Mouse (Mus musculus) mesoderm, embryonic 11.5 days (tissue): ENCODE data around the gene Pex16.
A peak's percentile ranks its signal among the peaks of the same experiment; 100 is the strongest.
"Not testable (repeated sequence)": the region's sequence is repeated elsewhere in the genome, so short reads cannot be mapped to it uniquely, and the experiment has no call there.

ENCODE experiments used
- DNase-seq: peaks from one replicate; pipeline ENCODE4 v3.0.0-alpha.2; 2012; ENCODE audit warnings: low read depth, low spot score

The Pex16 gene

DNA sequence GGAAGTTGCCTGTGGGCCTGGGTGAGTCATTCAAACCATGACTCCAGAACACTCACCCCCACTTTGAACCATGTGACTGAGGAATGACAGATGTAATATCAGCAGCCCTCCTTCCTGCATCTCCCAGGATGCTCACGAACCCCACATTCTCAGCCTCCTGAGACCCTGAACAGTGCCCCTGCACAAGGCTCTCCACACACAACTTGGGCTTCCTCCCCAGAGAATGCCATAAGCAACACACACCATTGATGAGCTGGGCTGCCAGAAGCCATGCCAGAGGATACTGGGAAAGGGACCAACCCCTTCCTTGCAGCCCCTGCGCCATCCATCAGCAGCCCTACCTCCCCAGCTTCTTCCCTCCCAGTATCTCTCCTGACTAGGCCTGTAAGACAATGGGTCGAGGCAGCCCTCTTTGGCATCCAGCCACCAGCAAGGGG lies 13.6 kb downstream of the Pex16 start:
- DNase-seq: no peak

GRCm38 (mm10) chr2:92388891-92389641 lies 14.6 kb downstream of the Pex16 start:
- DNase-seq: peak; percentile 99

DNA sequence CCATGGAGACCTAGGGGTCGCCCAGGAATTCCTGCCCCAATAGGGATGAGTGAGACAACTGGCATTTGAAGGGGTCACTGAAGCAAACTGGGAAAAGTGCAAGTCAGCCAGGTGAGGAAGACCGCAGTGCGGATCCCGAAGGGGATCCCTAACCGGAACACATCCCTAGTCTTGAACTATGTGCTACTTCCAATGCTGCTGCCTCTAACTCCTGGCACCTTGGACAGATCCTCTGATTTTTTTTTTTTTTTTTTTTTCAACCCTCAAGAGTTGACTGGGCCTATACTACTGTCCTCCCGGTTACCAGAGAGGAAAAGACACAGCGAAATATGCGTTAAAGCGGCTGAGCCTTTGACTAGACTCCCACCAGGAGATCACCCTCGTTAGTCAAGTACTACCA lies 15.2 kb downstream of the Pex16 start:
- no peak for DNase-seq

- DNase-seq: no peak
These were observed 15.9 kb downstream of the Pex16 start for GRCm38 (mm10) chr2:92390206-92390930.

DNA sequence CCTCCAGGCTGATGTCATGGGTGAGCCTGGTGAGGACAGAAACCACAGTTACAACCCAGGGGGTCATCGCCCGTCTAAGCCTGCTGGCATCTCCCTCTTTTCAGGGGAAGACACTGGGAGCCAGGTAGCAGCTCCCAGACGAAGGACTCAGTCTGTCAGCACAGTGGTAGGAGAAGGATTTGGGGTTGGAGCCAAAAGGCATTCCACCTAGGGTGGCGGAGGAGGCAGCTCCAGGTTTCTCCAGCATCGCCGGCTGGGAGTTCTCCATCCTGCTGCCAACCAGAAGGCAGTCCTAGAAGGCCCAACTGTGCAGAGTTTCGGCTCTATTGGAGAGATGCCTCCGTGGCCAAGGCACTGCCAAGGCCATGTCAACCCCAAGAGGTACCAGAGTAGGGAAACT lies 16.6 kb downstream of the Pex16 start:
- no peak for DNase-seq

GRCm38 (mm10) chr2:92391703-92392317 lies 17.3 kb downstream of the Pex16 start:
- DNase-seq: no peak

DNA sequence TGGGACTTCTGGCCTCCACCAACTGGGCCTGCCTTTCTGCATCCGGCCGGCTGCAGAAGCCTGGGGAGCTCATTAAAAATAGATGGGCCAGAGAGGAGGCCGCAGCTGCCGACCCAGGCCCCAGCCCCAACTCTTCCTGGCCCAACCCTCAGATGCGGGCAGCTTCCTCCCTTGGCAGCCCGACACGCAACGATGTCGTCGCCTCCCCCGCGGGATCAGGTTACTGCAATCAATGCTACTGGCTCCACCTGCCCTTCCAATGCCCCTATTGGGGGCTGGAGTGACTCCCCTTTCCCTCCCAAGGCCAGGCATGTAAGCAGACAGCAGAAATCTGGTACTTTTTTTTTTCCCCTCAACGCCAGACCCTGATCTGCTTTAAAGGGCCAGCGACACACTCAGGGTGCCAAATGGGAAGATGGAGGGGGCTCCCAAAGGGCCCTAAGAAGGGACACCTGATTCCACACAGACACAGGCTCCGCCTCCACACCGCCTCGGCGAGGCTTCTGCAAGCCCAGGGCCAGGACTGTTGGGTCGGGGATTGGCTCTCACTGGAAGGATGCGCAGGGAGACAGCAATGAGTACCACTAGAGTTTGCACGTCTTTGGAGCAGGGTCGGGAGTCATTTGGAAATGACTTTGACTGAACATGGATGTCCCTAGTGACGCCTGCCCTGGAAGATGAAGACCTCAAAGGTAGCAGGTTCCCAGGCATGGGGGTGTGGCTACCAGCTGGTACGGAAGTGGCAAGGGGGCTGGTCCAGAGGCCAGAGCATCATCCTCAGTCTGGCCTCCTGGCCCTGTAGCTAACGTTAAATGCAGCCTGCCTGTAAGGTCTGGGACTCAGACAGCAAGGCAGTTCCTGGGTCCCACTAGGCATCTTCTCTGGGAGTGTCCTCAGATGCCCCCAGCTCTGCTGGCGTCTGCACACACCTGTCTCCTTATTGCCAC lies 18.1 kb downstream of the Pex16 start:
- peak; percentile 87 for DNase-seq

GRCm38 (mm10) chr2:92395535-92395934 lies 21.1 kb downstream of the Pex16 start:
- DNase-seq: no peak

- no peak for DNase-seq
These were observed 23.0 kb downstream of the Pex16 start for GRCm38 (mm10) chr2:92397436-92397835.

GRCm38 (mm10) chr2:92399877-92400276 lies 25.4 kb downstream of the Pex16 start:
- DNase-seq: not testable (repeated sequence)

DNA sequence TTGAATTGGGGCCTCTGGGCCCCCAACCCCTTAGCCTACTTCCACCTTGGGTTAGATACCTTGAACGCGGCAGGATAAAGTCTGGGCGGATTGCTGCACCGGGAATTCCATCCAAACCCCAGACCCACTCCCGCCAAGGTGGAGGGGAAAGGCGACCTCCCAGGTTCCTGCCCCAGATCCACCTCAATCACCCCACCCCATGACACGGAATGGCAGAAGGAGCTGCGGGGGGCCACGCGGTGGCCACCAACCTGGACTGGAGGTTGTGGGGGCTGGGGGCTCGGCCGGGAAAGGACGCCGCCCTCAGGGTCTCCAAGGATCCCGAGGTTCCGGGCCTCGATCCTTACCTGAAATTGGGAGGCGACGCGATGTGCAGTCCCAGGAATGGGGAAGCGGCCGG lies 26.2 kb downstream of the Pex16 start:
- DNase-seq: no peak

- DNase-seq: peak; percentile 46
These were observed 26.6 kb downstream of the Pex16 start, which contains the start of gene Mapk8ip1 for GRCm38 (mm10) chr2:92401091-92401561. Gene Mapk8ip1 (minus strand): TSS chr2:92401263.

- no peak for DNase-seq
These were observed 28.3 kb downstream of the Pex16 start for GRCm38 (mm10) chr2:92402591-92403326.

- DNase-seq: no peak
These were observed 29.4 kb downstream of the Pex16 start for GRCm38 (mm10) chr2:92403776-92404319.

GRCm38 (mm10) chr2:92404737-92405136 lies 30.3 kb downstream of the Pex16 start:
- no peak for DNase-seq

- no peak for DNase-seq
These were observed 31.2 kb downstream of the Pex16 start for GRCm38 (mm10) chr2:92405687-92406086.

DNA sequence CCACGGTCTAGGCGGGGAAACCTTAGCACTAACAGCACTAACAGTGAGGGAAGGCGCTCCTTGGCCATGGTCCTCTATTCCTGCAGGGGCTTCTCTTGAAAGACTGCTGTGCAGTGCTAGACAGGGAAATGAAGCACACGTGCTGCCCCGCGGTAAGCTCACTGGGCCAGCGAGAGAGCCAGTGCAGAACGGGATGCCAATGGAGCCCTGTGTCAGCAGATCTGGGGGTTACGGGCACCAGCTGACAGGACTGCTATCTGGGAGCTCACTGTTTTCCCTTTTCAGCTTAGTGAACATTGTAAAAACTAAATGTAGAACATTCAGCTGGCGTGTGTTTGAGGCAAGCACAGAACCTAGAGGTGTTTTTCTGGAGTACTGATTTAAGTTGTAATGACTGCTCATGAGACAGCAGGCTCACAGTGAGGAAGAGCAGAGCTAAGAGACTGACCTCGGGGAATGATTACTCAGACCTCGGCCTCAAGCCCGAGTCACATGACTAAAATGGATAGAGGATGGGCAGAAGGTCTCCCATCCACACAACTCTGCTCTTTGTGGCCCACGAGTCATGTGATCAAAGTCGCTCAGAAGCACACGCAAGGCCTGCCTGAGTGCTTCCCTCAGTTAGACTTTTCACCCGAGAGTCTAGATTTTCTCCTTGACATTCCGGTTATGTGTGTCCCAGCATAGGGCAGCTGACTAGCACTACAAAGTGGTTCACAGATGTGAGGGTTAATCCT lies 34.0 kb downstream of the Pex16 start:
- DNase-seq: no peak

DNA sequence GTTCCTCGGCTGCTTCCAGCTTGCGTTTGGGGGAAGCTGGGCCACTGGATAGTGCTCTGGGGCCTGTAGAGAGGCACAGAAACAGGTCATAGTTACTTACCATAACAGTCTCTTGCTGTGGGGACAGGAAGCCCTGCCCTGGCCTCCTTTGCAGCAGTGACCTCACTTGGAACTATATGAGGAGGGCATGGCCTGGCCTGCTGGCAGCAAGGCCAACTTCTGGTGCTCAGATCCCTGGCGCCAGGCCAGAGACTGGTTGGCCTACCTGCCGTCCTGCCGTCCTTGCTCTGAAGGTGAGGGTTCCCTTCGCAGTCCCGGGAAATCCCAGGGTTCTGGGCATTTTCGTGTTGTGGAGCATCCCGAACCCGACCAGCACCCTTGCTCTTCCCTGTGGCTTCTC lies 37.2 kb downstream of the Pex16 start:
- no peak for DNase-seq

DNA sequence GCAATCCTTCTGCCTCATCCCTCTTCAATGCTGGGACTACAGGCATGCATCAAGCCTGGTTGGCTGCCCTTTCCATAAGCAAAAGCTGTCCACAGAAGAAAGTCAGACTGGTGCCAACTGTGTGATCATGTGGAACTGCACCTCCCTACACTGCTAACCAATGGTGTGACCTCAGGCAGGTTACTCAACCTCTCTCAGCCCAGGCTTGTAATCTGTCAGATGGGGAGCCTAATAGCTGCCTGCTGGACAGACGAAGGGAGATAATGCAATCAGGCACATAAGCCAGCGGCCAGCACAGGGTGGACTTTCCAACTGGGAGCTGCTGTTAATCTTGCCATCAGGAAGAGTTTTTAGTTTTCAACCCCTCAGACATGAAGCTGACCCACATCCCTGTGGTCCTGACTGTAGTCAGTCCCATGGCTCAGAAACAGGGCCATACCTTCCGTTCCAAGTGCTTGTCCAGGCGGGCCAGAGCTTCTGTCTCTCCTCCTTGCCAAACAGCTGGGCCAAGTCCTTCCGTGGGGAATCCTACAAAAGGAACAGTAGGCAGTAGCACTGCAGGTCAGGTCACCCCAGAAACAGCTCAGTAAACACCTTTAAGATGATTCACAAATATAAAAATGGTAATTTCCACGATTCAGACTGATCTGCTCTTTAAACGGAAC lies 47.4 kb downstream of the Pex16 start:
- no peak for DNase-seq
